Mouse (Mus musculus): ENCODE measurements at regions not wholly inside any gene's neighbourhood (a gene's known extent, or its start where the extent isn't known, plus 50 kb on each side); places are given as distances from the start of the nearest gene placed in this dataset.

DNA sequence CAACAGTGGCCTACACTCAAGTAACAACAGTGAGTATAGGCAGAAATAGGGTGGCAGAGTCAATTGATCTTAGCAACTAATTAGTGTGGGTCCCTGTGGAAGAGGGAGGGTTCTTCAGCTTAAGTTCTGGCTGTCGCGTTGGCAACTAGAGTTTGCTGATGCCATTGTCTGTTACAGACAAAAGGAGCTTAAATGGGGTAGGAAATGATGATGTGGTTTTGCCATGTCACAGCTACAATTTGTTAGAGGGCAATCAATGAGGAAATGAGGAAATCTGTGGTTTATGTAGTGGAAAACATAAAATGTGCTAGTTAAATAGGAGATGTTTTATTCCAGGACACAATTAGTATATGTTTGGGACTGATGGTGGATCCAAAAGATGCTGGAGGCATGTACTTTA lies 624.8 kb upstream of the Gm21961 start:
- TF ChIP-seq POLR2A (IDR thresholded peaks at IDR 0.05; ENCODE audit: extremely low read depth, insufficient read depth, low read length) (no peak), CTCF (IDR thresholded peaks at IDR 0.05; ENCODE audit: low read depth, low read length) (no peak)
